Mouse (Mus musculus) midbrain, embryonic 10.5 days (tissue): ENCODE measurements around the gene Tfip11. TPM values are rescaled to one million over a fixed set of nuclear protein-coding genes. Genes with fewer than 3 reads are reported as not detected.

Experiments used
- DNase-seq: peaks from one replicate; pipeline ENCODE4 v3.0.0-alpha.2; 2017; ENCODE audit warnings: low spot score
- H3K27ac ChIP-seq: fragments of 300-500 bp; sonication (generic); replicated peaks from 2 replicates; pipeline ENCODE4 v1.5.1; 2016; ENCODE audit warnings: mild to moderate bottlenecking
- H3K27me3 ChIP-seq: fragments of 300-500 bp; sonication (generic); 2 replicates; pipeline ENCODE4 v1.6.1; 2016; ENCODE audit warnings: low read depth, mild to moderate bottlenecking; ENCODE audit not compliant: poor library complexity, severe bottlenecking
- H3K36me3 ChIP-seq: fragments of 300-500 bp; sonication (generic); 2 replicates; pipeline ENCODE4 v1.6.1; 2016; ENCODE audit warnings: mild to moderate bottlenecking, moderate library complexity
- H3K4me1 ChIP-seq: fragments of 300-500 bp; sonication (generic); 2 replicates; pipeline ENCODE4 v1.6.1; 2016
- H3K4me3 ChIP-seq: fragments of 300-500 bp; sonication (generic); 2 replicates; pipeline ENCODE4 v1.5.1; 2016; ENCODE audit warnings: mild to moderate bottlenecking, moderate library complexity
- H3K9me3 ChIP-seq: fragments of 300-500 bp; sonication (generic); replicated peaks from 2 replicates; pipeline ENCODE4 v1.6.1; 2016; ENCODE audit warnings: mild to moderate bottlenecking
- WGBS: fragments of 180-500 bp; shearing (Covaris S2); methylation state at CpG from one replicate; pipeline ENCODE4 v1.1.7; 2016; 5-methylcytosine and 5-hydroxymethylcytosine counted together
- polyA plus RNA-seq: library from polyadenylated mRNA; unstranded; fragments of >200 nt; fragmentation: Nextera tagmentation; extraction: Ambion mirVana; gene quantifications from 2 replicates; pipeline ENCODE4 v1.2.1, GENCODE M21; 2016

The Tfip11 gene
- polyA plus RNA-seq, 1 experiment from 2014 or later, result 43.0 TPM

DNA sequence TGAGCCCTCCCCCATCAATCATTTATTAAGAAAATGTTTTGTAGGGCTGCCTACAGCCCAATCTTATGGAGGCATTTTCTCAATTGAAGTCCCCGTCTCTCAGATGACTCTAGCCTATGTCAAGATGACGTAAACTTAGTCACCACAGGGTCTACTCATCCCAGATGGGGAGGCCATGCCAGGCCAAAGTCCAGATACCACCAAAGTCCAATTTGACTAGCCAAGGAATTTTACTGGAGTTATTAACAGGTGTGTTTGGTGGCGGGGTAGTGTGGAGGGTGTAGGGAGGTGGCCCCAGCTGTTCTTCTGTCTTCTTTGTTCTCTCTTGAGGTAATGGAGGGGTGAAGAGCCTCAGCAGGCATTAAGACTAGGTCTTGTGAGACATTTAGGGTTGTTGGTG lies 33.9 kb downstream of the Tfip11 start:
- H3K27me3 ChIP-seq, result no peaks in the 10 kb centered on the region
- no peak overlapping the region for H3K4me3 ChIP-seq
- no peaks in the 10 kb centered on the region for H3K9me3 ChIP-seq
- H3K4me1 ChIP-seq, result peaks cover 7% of the 10 kb centered on the region; the same call in 1 of the 2 replicates
- 95% methylated on average over 3 of the region's 3 CpGs for WGBS
- no peak for DNase-seq
- peaks cover 83% of the 10 kb centered on the region for H3K36me3 ChIP-seq
- H3K27ac ChIP-seq, result no peak overlapping the region

DNA sequence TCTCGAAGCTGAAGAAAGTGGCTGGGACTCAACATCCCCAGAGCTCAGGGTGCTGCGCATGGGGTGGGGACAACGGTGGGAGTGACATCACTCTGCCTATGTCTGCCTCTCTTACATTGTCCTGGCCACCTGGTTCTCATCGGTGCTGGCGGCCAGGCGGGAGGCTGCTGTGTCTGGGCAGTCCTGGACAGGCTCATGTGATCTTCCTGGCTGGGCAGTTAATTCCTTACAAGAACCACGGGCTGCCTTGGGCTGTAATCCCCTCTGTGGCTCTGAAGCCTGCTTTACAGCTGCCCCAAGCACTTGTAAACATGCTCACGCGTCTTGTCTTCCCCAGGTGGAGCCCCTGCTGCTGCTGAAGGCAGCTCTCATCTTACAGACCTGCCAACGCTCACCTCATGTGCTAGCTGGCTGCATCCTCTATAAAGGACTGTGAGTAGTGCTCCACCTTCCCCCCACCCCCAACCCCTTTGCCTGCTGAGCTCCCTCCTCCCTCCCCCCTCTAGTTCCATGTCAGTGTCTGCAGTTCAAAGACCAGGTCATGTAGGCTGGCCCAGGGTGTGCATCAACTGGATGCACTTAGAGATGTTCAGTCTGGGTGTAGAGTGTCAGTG lies 38.1 kb downstream of the Tfip11 start:
- H3K27me3 ChIP-seq, result peaks cover 8% of the 10 kb centered on the region; the same call in 1 of the 2 replicates
- 70% methylated on average over 10 of the region's 10 CpGs for WGBS
- no peaks in the 10 kb centered on the region for H3K9me3 ChIP-seq
- H3K4me3 ChIP-seq, result no peak overlapping the region
- peaks cover 83% of the 10 kb centered on the region for H3K36me3 ChIP-seq
- peaks cover 8% of the 10 kb centered on the region for H3K4me1 ChIP-seq
- no peak for DNase-seq
- H3K27ac ChIP-seq, result peak overlapping the region; percentile 2; the same call in 1 of the 2 replicates

DNA sequence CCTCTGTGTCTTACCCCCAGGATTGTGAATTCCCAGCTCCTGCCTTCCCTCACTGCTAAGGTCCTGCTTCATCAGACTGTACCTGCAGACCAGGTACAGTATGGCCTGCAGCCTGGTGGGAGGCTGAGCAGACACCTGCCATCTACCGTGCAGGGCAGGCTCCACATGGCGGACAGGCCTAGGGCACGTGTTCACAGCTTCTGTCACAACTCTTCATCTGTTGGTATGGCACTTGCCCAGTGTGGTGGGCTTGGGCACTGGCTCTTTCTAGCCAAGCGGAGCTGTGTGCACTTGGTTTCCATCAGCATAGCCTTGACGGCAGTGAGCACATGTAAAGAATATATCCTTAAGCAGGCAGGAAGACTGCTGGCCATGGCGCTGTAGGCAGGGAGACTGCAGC lies 40.7 kb downstream of the Tfip11 start:
- 91% methylated on average over 6 of the region's 6 CpGs for WGBS
- H3K27me3 ChIP-seq, result peaks cover 18% of the 10 kb centered on the region
- no peak overlapping the region for H3K4me3 ChIP-seq
- H3K36me3 ChIP-seq, result peaks cover 92% of the 10 kb centered on the region
- H3K9me3 ChIP-seq, result no peaks in the 10 kb centered on the region
- no peak for DNase-seq
- peaks cover 34% of the 10 kb centered on the region for H3K4me1 ChIP-seq
- H3K27ac ChIP-seq, result no peak overlapping the region

DNA sequence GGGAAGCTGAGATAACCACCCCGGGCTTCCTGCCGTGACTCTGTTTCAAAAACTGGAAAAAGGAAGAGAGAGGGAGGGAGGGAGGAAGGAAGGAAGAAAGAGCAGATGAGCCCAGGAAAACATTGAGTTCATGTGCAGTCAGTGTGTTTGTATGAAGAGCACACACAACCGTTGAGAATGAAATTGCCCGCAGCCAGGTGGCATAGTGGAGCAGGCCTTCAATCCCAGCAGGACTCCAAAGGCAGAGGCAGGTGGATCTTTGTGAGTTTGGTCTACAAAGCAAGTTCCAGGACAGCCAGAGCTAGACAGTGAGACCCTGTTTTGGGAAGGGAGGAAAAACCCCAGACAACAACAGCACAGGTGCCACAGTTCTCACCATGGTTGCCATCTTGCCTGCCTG lies 41.2 kb downstream of the Tfip11 start:
- Histone ChIP-seq H3K27ac (no peak overlapping the region), H3K4me1 (peaks cover 39% of the 10 kb centered on the region), H3K36me3 (peaks cover 87% of the 10 kb centered on the region), H3K27me3 (peaks cover 18% of the 10 kb centered on the region), H3K4me3 (no peak overlapping the region), H3K9me3 (no peaks in the 10 kb centered on the region)
- 91% methylated on average over 4 of the region's 4 CpGs for WGBS
- no peak for DNase-seq

DNA sequence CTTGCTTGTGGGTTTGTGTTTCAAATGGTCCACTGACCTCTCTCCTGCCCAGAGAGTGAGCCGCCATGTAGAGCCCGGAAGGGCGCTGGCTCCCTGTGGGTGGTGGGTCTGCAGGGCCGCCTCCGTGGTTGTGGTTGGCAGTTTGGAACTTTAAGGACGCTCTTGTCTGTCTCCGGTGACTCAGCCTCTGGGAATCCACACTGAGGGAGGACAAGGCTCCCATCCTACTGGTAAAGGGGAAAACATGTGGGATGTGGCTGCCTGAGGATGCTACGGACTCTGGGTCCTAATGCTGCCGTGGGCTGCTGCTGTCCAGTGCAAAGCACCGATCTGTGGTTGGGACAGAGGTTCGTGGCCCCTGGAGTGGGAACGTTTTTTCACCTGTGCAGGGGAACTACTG lies 41.8 kb downstream of the Tfip11 start:
- no peak overlapping the region for H3K4me3 ChIP-seq
- no peak overlapping the region for H3K27ac ChIP-seq
- peaks cover 85% of the 10 kb centered on the region for H3K36me3 ChIP-seq
- 93% methylated on average over 12 of the region's 12 CpGs for WGBS
- no peak for DNase-seq
- peaks cover 18% of the 10 kb centered on the region for H3K27me3 ChIP-seq
- H3K9me3 ChIP-seq, result no peaks in the 10 kb centered on the region
- peaks cover 44% of the 10 kb centered on the region for H3K4me1 ChIP-seq

DNA sequence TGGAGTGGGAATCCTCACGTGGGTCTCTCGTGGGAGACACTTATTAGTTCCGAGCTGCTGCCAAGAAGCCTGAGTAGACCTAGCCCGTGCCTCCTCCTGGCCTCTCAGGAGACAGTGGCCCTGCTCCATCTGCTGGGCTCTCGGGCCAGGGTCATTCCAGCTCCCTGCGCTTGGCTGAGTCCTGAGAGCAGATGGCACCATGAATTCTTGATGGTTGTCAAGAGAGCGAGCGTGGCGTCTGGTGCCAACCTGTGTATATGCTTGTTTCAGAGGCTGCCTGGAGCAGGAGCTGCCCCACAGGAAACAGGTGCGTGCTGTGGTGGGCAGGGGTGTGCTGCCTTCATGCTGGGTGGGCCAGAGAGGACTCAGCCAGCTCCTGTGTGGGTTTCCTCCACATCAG lies 42.5 kb downstream of the Tfip11 start:
- H3K36me3 ChIP-seq, result peaks cover 85% of the 10 kb centered on the region
- peaks cover 18% of the 10 kb centered on the region for H3K27me3 ChIP-seq
- no peak for DNase-seq
- no peaks in the 10 kb centered on the region for H3K9me3 ChIP-seq
- WGBS, result 93% methylated on average over 10 of the region's 10 CpGs
- H3K27ac ChIP-seq, result 0 out of 2 replicates have a peak overlapping the region, but pooled peaks have one; percentile 86
- H3K4me1 ChIP-seq, result peaks cover 52% of the 10 kb centered on the region
- no peak overlapping the region for H3K4me3 ChIP-seq

DNA sequence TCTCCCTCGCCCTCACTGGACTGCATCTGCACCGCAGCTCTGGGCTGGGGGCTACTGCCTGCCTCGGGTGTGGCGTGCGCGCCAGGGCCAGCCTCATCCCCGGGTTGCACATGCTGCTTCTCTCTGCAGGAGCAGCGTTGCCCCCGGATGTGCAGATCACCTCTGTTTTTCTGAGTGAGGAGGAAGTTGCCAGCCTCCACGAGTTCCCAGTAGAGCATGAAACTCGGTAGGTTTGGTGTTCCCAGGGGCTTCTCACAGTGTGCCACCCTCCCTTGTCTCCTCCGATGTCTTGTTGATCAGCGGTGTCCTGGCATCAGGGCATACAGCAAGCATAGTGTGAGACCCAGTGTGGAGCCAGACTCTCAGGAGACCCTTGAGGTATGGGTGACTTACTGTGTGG lies 43.2 kb downstream of the Tfip11 start:
- Histone ChIP-seq H3K27me3 (peaks cover 18% of the 10 kb centered on the region), H3K9me3 (no peaks in the 10 kb centered on the region), H3K27ac (peak overlapping the region; percentile 86), H3K4me3 (no peak overlapping the region), H3K36me3 (peaks cover 85% of the 10 kb centered on the region), H3K4me1 (peaks cover 56% of the 10 kb centered on the region)
- 92% methylated on average over 13 of the region's 13 CpGs for whole genome bisulfite sequencing
- DNase-seq, result no peak

DNA sequence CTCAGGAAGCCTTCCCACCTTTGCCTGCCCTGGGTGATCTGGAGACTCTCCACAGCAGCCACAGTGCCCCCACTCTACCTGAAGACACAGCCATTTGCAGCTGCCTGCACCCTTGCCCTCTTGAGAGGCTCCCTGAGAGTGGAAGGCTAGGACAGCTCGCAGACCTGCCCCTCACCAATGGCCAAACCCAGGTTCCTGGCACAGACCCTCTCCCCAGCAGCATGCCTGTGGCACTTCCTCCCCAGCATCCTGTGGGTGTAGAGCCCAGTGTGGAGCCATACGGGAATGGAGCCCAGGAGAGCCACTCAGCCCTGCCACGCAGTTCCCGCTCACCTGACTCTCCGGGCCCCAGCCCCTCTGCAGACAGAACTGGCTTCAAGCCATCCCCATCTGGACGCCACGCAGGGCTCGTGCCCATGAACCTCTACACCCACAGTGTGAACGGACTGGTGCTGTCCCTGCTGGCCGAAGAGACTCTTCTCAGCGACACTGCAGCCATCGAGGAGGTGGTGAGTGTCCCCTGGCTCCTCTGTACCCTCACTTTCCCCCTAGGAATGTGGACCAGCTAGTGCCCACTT lies 44.2 kb downstream of the Tfip11 start:
- Histone ChIP-seq H3K27ac (peak overlapping the region; percentile 86; the same call in 1 of the 2 replicates), H3K4me1 (peaks cover 56% of the 10 kb centered on the region), H3K9me3 (no peaks in the 10 kb centered on the region), H3K27me3 (peaks cover 18% of the 10 kb centered on the region), H3K4me3 (no peak overlapping the region), H3K36me3 (peaks cover 85% of the 10 kb centered on the region)
- DNase-seq, result no peak
- WGBS, result 93% methylated on average over 12 of the region's 12 CpGs

DNA sequence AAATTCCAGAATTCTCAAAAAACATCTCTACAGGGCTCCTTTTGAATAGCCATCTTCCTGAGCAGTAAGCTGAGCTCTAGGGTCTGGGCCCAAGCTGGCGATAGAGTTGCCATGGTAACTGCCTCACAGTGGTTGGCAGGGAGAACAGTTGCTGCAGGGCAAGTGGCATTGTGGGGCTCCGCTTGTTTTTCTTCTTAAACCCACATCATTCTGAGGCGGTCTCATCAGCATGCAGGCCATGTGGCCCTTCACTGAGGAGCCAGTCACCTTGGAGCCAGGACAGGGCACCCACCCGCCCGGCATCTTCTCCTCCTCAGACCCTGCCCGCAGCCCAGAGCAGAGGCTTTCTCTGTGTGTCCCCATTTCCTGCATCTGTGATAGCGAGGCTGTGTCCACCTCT lies 45.8 kb downstream of the Tfip11 start:
- peak; percentile 78 for DNase-seq
- Histone ChIP-seq H3K27me3 (peaks cover 18% of the 10 kb centered on the region), H3K36me3 (peaks cover 82% of the 10 kb centered on the region), H3K4me3 (peak overlapping the region; percentile 33; the same call in 1 of the 2 replicates), H3K9me3 (no peaks in the 10 kb centered on the region), H3K4me1 (peaks cover 63% of the 10 kb centered on the region), H3K27ac (peak overlapping the region; percentile 86)
- 34% methylated on average over 7 of the region's 7 CpGs for WGBS

DNA sequence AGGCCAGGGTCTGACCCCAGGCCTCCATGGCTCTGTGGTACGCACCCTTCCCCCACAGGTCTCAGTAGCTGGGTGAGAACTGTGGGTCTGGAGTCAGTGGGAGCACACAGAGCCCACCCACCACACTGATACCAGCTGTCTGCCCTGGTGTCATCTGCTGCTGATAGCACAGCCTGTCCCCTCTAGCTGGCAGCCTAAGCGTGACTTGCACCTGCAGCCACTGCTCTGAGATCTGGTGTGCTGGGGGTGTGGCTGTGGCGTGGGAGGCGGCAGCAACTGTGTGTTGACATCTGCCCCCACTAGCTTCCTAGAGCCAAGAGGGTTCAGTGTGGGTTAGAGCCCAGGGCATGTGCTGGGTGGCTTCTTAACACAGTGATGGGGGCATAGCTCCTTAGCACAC lies 50.0 kb downstream of the Tfip11 start:
- WGBS, result 85% methylated on average over 4 of the region's 4 CpGs

DNA sequence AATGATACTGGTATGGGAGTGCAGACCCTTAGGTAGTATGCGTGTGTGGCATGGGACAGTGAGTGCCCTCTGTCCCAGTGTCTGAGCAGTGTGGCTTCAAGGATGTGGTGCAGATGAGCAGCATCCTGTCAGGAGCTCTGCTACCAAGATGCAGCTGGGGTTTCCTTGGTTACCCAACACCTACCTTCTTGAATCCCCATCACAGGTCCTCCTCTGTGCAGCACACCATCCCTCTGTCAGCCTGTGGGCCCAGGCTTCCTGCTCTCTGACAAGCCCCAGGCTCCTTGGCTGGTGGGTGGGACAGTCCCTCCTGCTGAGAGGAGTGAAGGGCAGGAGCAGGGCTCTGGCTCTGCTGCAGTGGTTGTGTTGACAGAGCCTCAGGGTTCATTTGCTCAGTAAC lies 51.2 kb downstream of the Tfip11 start:
- Histone ChIP-seq H3K27me3 (no peaks in the 10 kb centered on the region), H3K27ac (peak overlapping the region; percentile 46; the same call in 1 of the 2 replicates), H3K4me3 (no peak overlapping the region), H3K4me1 (peaks cover 33% of the 10 kb centered on the region), H3K36me3 (peaks cover 73% of the 10 kb centered on the region), H3K9me3 (no peaks in the 10 kb centered on the region)
- DNase-seq, result no peak
- WGBS, result 91% methylated on average over 1 of the region's 1 CpGs

More for the DNA sequence above, 50.0 kb downstream of the Tfip11 start:
- Histone ChIP-seq H3K27ac (no peak overlapping the region), H3K36me3 (peaks cover 76% of the 10 kb centered on the region), H3K9me3 (no peaks in the 10 kb centered on the region), H3K27me3 (no peaks in the 10 kb centered on the region), H3K4me1 (peaks cover 36% of the 10 kb centered on the region), H3K4me3 (no peak overlapping the region)
- DNase-seq, result no peak

DNA sequence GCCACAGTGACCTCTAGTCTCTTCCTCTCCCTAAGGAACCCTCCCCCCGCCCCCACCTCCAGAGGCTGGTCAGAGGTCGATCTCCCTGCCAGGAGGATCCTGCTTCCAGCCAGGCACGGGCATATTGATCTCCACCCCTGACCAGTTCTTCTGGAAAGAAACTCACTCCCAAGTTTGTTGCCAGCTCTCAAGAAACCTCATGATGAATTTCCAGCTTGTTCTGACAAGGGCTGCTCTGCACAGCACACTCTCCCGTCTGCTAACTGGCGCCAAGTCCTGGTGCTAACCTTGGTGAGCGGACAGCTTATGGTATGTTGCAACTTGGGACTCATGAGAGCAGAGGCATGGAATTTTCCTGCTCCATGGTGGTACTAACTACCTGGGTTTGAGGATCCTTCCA lies 52.6 kb downstream of the Tfip11 start:
- peaks cover 61% of the 10 kb centered on the region for H3K36me3 ChIP-seq
- H3K27ac ChIP-seq, result no peak overlapping the region
- no peak overlapping the region for H3K4me3 ChIP-seq
- H3K9me3 ChIP-seq, result no peaks in the 10 kb centered on the region
- peaks cover 24% of the 10 kb centered on the region for H3K4me1 ChIP-seq
- DNase-seq, result no peak
- WGBS, result 80% methylated on average over 6 of the region's 6 CpGs
- no peaks in the 10 kb centered on the region for H3K27me3 ChIP-seq

DNA sequence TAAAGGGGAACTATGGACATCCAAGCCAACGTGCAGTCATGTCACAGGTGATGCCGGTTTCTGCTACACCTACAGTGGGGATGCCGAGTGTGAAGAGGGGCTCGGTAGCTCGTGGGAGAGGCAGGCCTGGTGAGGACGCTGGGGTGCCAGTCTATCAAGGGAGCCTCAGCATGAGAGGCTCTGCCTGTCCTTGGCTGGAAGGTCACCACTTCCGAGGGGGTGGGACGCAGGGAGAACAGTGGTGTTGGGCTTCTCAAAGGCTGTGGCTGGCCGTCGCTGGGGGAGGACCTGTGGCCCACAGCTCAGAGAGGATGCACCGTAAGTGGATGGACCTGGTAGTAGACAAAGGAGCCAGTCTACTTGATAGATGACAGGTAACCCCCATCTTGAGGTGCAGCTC lies 55.0 kb downstream of the Tfip11 start:
- Histone ChIP-seq H3K4me1 (peaks cover 17% of the 10 kb centered on the region), H3K4me3 (no peak overlapping the region), H3K36me3 (peaks cover 56% of the 10 kb centered on the region), H3K27me3 (no peaks in the 10 kb centered on the region), H3K27ac (peak overlapping the region; percentile 46; the same call in 1 of the 2 replicates), H3K9me3 (no peaks in the 10 kb centered on the region)
- DNase-seq, result no peak
- 89% methylated on average over 11 of the region's 11 CpGs for WGBS
